Mouse (Mus musculus) MEL (cell line): ENCODE measurements around the gene Arhgap28. TPM values are rescaled to one million over a fixed set of nuclear protein-coding genes. Genes with fewer than 3 reads are reported as not detected.

Experiments used
- DNase-seq: peaks from one replicate; pipeline ENCODE4 v3.0.0; 2011; ENCODE audit warnings: low read depth, low spot score
- H3K27ac ChIP-seq: 2 replicates; pipeline ENCODE4 v1.5.1; 2012; ENCODE audit warnings: low read depth, mild to moderate bottlenecking, control low read depth, low read length, moderate library complexity; ENCODE audit not compliant: control insufficient read depth
- H3K27me3 ChIP-seq, 2 experiments: fragments of 150-350 bp in 1 of 2; sonication (generic) in 1 of 2; 2 replicates each; pipeline ENCODE4 v1.6.1; 2012; ENCODE audit warnings: low read length in 2 of 2, mild to moderate bottlenecking in 2 of 2, improper control_type of control experiment in 1 of 2, moderate library complexity in 1 of 2; ENCODE audit not compliant: insufficient read depth in 2 of 2, control insufficient read depth in 1 of 2
- H3K36me3 ChIP-seq, 2 experiments: 2 replicates each; pipeline ENCODE4 v1.6.1; 2012 to 2014; ENCODE audit warnings: low read length in 2 of 2, improper control_type of control experiment in 1 of 2, inconsistent platforms in 1 of 2, mild to moderate bottlenecking in 1 of 2; ENCODE audit not compliant: insufficient read depth in 2 of 2, control insufficient read depth in 1 of 2
- H3K4me1 ChIP-seq, 2 experiments: fragments of 150-350 bp in 1 of 2; sonication (generic) in 1 of 2; 2 replicates each; pipeline ENCODE4 v1.6.1; 2012; ENCODE audit warnings: low read length in 2 of 2, improper control_type of control experiment in 1 of 2, mild to moderate bottlenecking in 1 of 2; ENCODE audit not compliant: insufficient read depth in 2 of 2, control insufficient read depth in 1 of 2
- H3K4me3 ChIP-seq, 2 experiments: fragments of 150-350 bp in 1 of 2; sonication (generic) in 1 of 2; 2 replicates each; pipeline ENCODE4 v1.5.1; 2012; ENCODE audit warnings: low read depth in 2 of 2, low read length in 2 of 2, mild to moderate bottlenecking in 2 of 2, moderate library complexity in 2 of 2, control low read depth in 1 of 2, improper control_type of control experiment in 1 of 2; ENCODE audit not compliant: control insufficient read depth in 1 of 2, insufficient read depth in 1 of 2
- H3K79me2 ChIP-seq: 2 replicates; pipeline ENCODE4 v1.6.1; 2012; ENCODE audit warnings: mild to moderate bottlenecking, low read length, moderate library complexity; ENCODE audit not compliant: control insufficient read depth, poor library complexity, insufficient read depth
- H3K9ac ChIP-seq: 2 replicates; pipeline ENCODE4 v1.6.1; 2012; ENCODE audit warnings: low read depth, mild to moderate bottlenecking, control low read depth, low read length, moderate library complexity; ENCODE audit not compliant: control insufficient read depth, poor library complexity, severe bottlenecking
- H3K9me3 ChIP-seq: fragments of 150-350 bp; sonication (generic); replicated peaks from 2 replicates; pipeline ENCODE4 v1.6.1; 2012; ENCODE audit warnings: mild to moderate bottlenecking, low read length, improper control_type of control experiment, moderate library complexity; ENCODE audit not compliant: insufficient read depth
- BHLHE40 ChIP-seq: IDR thresholded peaks from 2 replicates; pipeline ENCODE4 v1.6.1; 2012; ENCODE audit warnings: low read depth, mild to moderate bottlenecking, inconsistent platforms, low read length, improper control_type of control experiment, borderline replicate concordance
- CHD1 ChIP-seq: IDR thresholded peaks from 2 replicates; pipeline ENCODE4 v1.6.1; 2012; ENCODE audit warnings: low read depth, mild to moderate bottlenecking, inconsistent platforms, low read length, improper control_type of control experiment
- ELF1 ChIP-seq: IDR thresholded peaks from 2 replicates; pipeline ENCODE4 v1.6.1; 2014; ENCODE audit warnings: low read depth, mild to moderate bottlenecking, inconsistent platforms, low read length, improper control_type of control experiment, moderate library complexity
- GABPA ChIP-seq: IDR thresholded peaks from 2 replicates; pipeline ENCODE4 v1.6.1; 2012; ENCODE audit warnings: low read depth, mild to moderate bottlenecking, inconsistent platforms, low read length, improper control_type of control experiment, moderate library complexity
- GATA1 ChIP-seq: IDR thresholded peaks from 2 replicates; pipeline ENCODE4 v1.6.1; 2011; ENCODE audit warnings: low read depth, low read length, improper control_type of control experiment
- HCFC1 ChIP-seq: IDR thresholded peaks from 2 replicates; pipeline ENCODE4 v1.6.1; 2012; ENCODE audit warnings: low read depth, mild to moderate bottlenecking, inconsistent platforms, low read length, improper control_type of control experiment, moderate library complexity
- KAT2A ChIP-seq: conservative IDR thresholded peaks from 2 replicates; pipeline ENCODE4 v1.6.1; 2012; ENCODE audit warnings: low read depth, low read length, improper control_type of control experiment, inconsistent platforms
- MAFK ChIP-seq: IDR thresholded peaks from 2 replicates; pipeline ENCODE4 v1.6.1; 2011; ENCODE audit warnings: low read depth, mild to moderate bottlenecking, low read length, improper control_type of control experiment, borderline replicate concordance
- MAX ChIP-seq: IDR thresholded peaks from 2 replicates; pipeline ENCODE4 v1.6.1; 2011; ENCODE audit warnings: low read length, improper control_type of control experiment
- MXI1 ChIP-seq: IDR thresholded peaks from 2 replicates; pipeline ENCODE4 v1.6.1; 2011; ENCODE audit warnings: mild to moderate bottlenecking, low read depth, low read length, improper control_type of control experiment
- MYC ChIP-seq: IDR thresholded peaks from 2 replicates; pipeline ENCODE4 v1.6.1; 2011; ENCODE audit warnings: low read depth, mild to moderate bottlenecking, low read length, improper control_type of control experiment, moderate library complexity
- NRF1 ChIP-seq: IDR thresholded peaks from 2 replicates; pipeline ENCODE4 v1.6.1; 2014; ENCODE audit warnings: low read depth, mild to moderate bottlenecking, inconsistent platforms, low read length, improper control_type of control experiment, moderate library complexity; ENCODE audit not compliant: poor library complexity, insufficient read depth, severe bottlenecking
- POLR2A ChIP-seq, 2 experiments: IDR thresholded peaks; 2 replicates each; pipeline ENCODE4 v1.6.1; 2011 to 2012; ENCODE audit warnings: low read length in 2 of 2, mild to moderate bottlenecking in 2 of 2, control low read depth in 1 of 2, improper control_type of control experiment in 1 of 2, low read depth in 1 of 2, moderate library complexity in 1 of 2; ENCODE audit not compliant: control insufficient read depth in 1 of 2, insufficient read depth in 1 of 2, poor library complexity in 1 of 2
- POLR2AphosphoS5 ChIP-seq: IDR thresholded peaks from 2 replicates; pipeline ENCODE4 v1.6.1; 2012; ENCODE audit warnings: low read depth, borderline replicate concordance, mild to moderate bottlenecking, inconsistent platforms, low read length, moderate library complexity, mixed read lengths
- RCOR1 ChIP-seq: IDR thresholded peaks from 2 replicates; pipeline ENCODE4 v1.6.1; 2012; ENCODE audit warnings: low read depth, mild to moderate bottlenecking, inconsistent platforms, low read length, improper control_type of control experiment
- SIN3A ChIP-seq: IDR thresholded peaks from 2 replicates; pipeline ENCODE4 v1.6.1; 2012; ENCODE audit warnings: low read length, improper control_type of control experiment, inconsistent platforms
- TAL1 ChIP-seq: IDR thresholded peaks from 2 replicates; pipeline ENCODE4 v1.6.1; 2012; ENCODE audit warnings: mild to moderate bottlenecking, inconsistent platforms, low read length, moderate library complexity, mixed read lengths
- TBP ChIP-seq: IDR thresholded peaks from 2 replicates; pipeline ENCODE4 v1.8.0; 2011; ENCODE audit warnings: low read depth, low read length, improper control_type of control experiment
- UBTF ChIP-seq: IDR thresholded peaks from 2 replicates; pipeline ENCODE4 v1.6.1; 2012; ENCODE audit warnings: low read depth, mild to moderate bottlenecking, inconsistent platforms, low read length, improper control_type of control experiment, moderate library complexity, borderline replicate concordance; ENCODE audit not compliant: insufficient read depth
- USF1 ChIP-seq: IDR thresholded peaks from 2 replicates; pipeline ENCODE4 v1.6.1; 2014; ENCODE audit warnings: low read depth, mild to moderate bottlenecking, inconsistent platforms, low read length, improper control_type of control experiment, moderate library complexity
- USF2 ChIP-seq, 2 experiments: IDR thresholded peaks; 2 replicates each; pipeline ENCODE4 v1.6.1; 2011 to 2012; ENCODE audit warnings: improper control_type of control experiment in 2 of 2, low read length in 2 of 2, borderline replicate concordance in 1 of 2, inconsistent platforms in 1 of 2, low read depth in 1 of 2, mild to moderate bottlenecking in 1 of 2; ENCODE audit not compliant: insufficient read depth in 1 of 2
- ZC3H11A ChIP-seq: IDR thresholded peaks from 2 replicates; pipeline ENCODE4 v1.6.1; 2012; ENCODE audit warnings: low read depth, mild to moderate bottlenecking, inconsistent platforms, low read length, improper control_type of control experiment
- ZKSCAN1 ChIP-seq: IDR thresholded peaks from 2 replicates; pipeline ENCODE4 v1.6.1; 2012; ENCODE audit warnings: low read depth, mild to moderate bottlenecking, inconsistent platforms, low read length, improper control_type of control experiment, moderate library complexity
- ZNF384 ChIP-seq: IDR thresholded peaks from 2 replicates; pipeline ENCODE4 v1.6.1; 2012; ENCODE audit warnings: low read depth, mild to moderate bottlenecking, inconsistent platforms, low read length, improper control_type of control experiment
- polyA plus RNA-seq, 2 experiments: library from polyadenylated mRNA; stranded (reverse) in 1 of 2; unstranded in 1 of 2; fragments of >175 nt in 1 of 2; fragments of >200 nt in 1 of 2; gene quantifications; 2 replicates each; pipeline versions ENCODE4 v1.2.1 to v1.2.4; 2012; ENCODE audit warnings: low replicate concordance in 2 of 2, low read depth in 1 of 2; ENCODE audit not compliant: insufficient read length in 2 of 2, insufficient read depth in 1 of 2, missing spikeins in 1 of 2
- total RNA-seq: library from RNA; depleted of rRNA; stranded (reverse); fragments of 300-350 nt; gene quantifications from 2 replicates; pipeline ENCODE4 v1.2.3, GENCODE M21; 2012

The Arhgap28 gene
- total and polyA plus RNA-seq, 3 experiments, result not detected

DNA sequence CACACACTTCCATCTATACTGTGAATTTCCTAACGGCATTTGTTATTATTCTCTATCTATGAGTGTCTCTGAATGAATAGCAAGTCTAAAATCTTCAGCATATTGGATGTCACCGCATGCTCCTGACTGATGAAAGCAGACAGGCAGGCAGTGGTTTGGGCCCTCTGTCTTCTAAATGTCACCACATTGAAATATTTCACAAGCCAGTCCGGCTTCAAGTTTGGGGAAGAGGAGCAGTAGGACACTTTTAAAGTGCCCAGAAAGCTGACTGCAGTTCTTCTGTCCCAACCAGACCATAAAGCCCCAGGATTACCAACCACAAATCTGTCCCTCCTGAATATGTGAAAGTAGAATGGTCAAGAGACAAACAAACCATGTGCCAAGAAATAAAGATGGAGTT is 73.5 kb downstream of the Arhgap28 start:
- H3K79me2 ChIP-seq, result no peaks in the 10 kb centered on the region
- TF ChIP-seq TBP (no peak), MYC (no peak), SIN3A (no peak), TAL1 (no peak), POLR2AphosphoS5 (no peak), MXI1 (no peak), ELF1 (no peak), POLR2A (IDR thresholded peaks at IDR 0.05; ENCODE audit: control insufficient read depth in 1 of 2, insufficient read depth in 1 of 2, low read depth in 1 of 2, low read length in 2 of 2, poor library complexity in 1 of 2) (no peak), ZC3H11A (no peak)
- TF ChIP-seq, all 39 proteins: peak for 0
- Histone ChIP-seq H3K9me3 (no peaks in the 10 kb centered on the region), H3K27ac (no peak overlapping the region), H3K36me3 (no peaks in the 10 kb centered on the region), H3K4me3 (no peak overlapping the region), H3K9ac (no peak overlapping the region), H3K4me1 (no peaks in the 10 kb centered on the region), H3K27me3 (no peaks in the 10 kb centered on the region)
- DNase-seq, result no peak

GRCm38 (mm10) chr17:67928280-67928679 is 75.6 kb downstream of the Arhgap28 start:
- Histone ChIP-seq H3K27ac (no peak overlapping the region), H3K4me3 (no peak overlapping the region), H3K79me2 (no peaks in the 10 kb centered on the region), H3K4me1 (no peaks in the 10 kb centered on the region), H3K9ac (no peak overlapping the region), H3K9me3 (no peaks in the 10 kb centered on the region)
- TF ChIP-seq UBTF (no peak), POLR2A (IDR thresholded peaks at IDR 0.05; ENCODE audit: control insufficient read depth in 1 of 2, insufficient read depth in 1 of 2, low read depth in 1 of 2, low read length in 2 of 2, poor library complexity in 1 of 2) (no peak), MXI1 (no peak), RCOR1 (no peak), USF1 (no peak), GABPA (no peak), ZKSCAN1 (no peak), TBP (no peak), SIN3A (no peak), KAT2A (no peak)
- TF ChIP-seq, all 39 proteins: peak for 0
- no peaks in the 10 kb centered on the region for H3K36me3 ChIP-seq
- no peaks in the 10 kb centered on the region for H3K27me3 ChIP-seq
- no peak for DNase-seq

DNA sequence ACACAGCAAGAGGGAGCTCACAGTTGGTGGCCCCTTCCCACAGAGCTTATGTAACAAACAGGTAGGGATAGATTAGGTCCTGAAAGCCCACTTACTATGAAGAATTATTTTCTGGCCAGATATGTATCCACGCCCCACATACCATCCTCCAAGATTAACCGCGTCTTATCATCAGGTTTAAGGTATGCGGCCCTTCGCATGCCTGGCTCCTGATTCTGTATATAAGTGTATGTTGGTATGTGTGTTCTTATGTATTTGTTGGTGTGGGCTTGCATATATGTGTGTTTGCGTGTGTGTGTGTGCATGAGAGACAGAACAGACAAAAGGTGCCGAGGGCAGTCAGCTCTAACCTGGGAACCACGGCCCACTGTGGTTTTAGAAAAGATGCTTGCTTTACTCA is 76.1 kb downstream of the Arhgap28 start:
- no peak for DNase-seq
- H3K4me1 ChIP-seq, result no peaks in the 10 kb centered on the region
- no peaks in the 10 kb centered on the region for H3K27me3 ChIP-seq
- no peaks in the 10 kb centered on the region for H3K79me2 ChIP-seq
- H3K27ac ChIP-seq, result no peak overlapping the region
- H3K4me3 ChIP-seq, result no peak overlapping the region
- H3K9me3 ChIP-seq, result no peaks in the 10 kb centered on the region
- H3K9ac ChIP-seq, result no peak overlapping the region
- no peaks in the 10 kb centered on the region for H3K36me3 ChIP-seq
- TF ChIP-seq ZC3H11A (no peak), BHLHE40 (no peak), TAL1 (no peak), GATA1 (no peak), POLR2A (IDR thresholded peaks at IDR 0.05; ENCODE audit: control insufficient read depth in 1 of 2, insufficient read depth in 1 of 2, low read depth in 1 of 2, low read length in 2 of 2, poor library complexity in 1 of 2) (no peak), CHD1 (no peak), UBTF (no peak), MAX (no peak), ZNF384 (no peak), USF1 (no peak), HCFC1 (no peak), ELF1 (no peak), USF2 (IDR thresholded peaks at IDR 0.05; ENCODE audit: borderline replicate concordance in 1 of 2, insufficient read depth in 1 of 2, low read depth in 1 of 2, low read length in 2 of 2) (no peak), MAFK (no peak), ZKSCAN1 (no peak), NRF1 (no peak), SIN3A (no peak)
